Mouse (Mus musculus): Measurements from ENCODE around the gene Gm20388.

DNA sequence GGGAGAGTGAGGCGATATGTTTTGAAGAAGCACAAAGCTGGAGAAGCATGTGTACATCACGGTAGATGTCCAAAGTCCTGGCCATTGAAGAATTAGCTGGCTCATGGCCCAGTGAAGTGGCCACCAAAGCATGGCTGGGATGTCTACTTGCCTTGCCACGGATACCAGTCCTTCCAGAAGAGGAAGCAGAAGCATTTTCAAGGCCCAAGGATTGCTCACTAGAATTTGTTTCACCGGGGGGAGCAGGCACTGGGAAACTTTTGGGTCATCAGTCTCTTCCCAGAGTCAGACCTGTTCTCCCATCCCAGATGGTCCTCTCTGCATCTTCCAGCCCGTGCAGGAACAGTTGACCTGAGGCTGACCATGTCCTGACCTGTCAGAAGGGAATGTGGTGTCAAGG, 4235.6 kb downstream of the Gm20388 start:
- TF ChIP-seq CTCF (IDR thresholded peaks at IDR 0.05; ENCODE audit: low read depth, low read length): no peak
- no peak for TF ChIP-seq POLR2A (IDR thresholded peaks at IDR 0.05; ENCODE audit: insufficient read depth, low read length)

Measured in ES-Bruce4 (cell line).